Mouse (Mus musculus) MEL (cell line): ENCODE data around the gene Mmp23. TPM values are rescaled to one million over a fixed set of nuclear protein-coding genes. Genes with fewer than 3 reads are reported as not detected.

Experiments
- DNase-seq: peaks from one replicate; pipeline ENCODE4 v3.0.0; 2011; ENCODE audit warnings: low read depth, low spot score
- H3K27ac ChIP-seq: 2 replicates; pipeline ENCODE4 v1.5.1; 2012; ENCODE audit warnings: low read depth, mild to moderate bottlenecking, control low read depth, low read length, moderate library complexity; ENCODE audit not compliant: control insufficient read depth
- H3K27me3 ChIP-seq, 2 experiments: fragments of 150-350 bp in 1 of 2; sonication (generic) in 1 of 2; 2 replicates each; pipeline ENCODE4 v1.6.1; 2012; ENCODE audit warnings: low read length in 2 of 2, mild to moderate bottlenecking in 2 of 2, improper control_type of control experiment in 1 of 2, moderate library complexity in 1 of 2; ENCODE audit not compliant: insufficient read depth in 2 of 2, control insufficient read depth in 1 of 2
- H3K36me3 ChIP-seq, 2 experiments: 2 replicates each; pipeline ENCODE4 v1.6.1; 2012 to 2014; ENCODE audit warnings: low read length in 2 of 2, improper control_type of control experiment in 1 of 2, inconsistent platforms in 1 of 2, mild to moderate bottlenecking in 1 of 2; ENCODE audit not compliant: insufficient read depth in 2 of 2, control insufficient read depth in 1 of 2
- H3K4me1 ChIP-seq, 2 experiments: fragments of 150-350 bp in 1 of 2; sonication (generic) in 1 of 2; 2 replicates each; pipeline ENCODE4 v1.6.1; 2012; ENCODE audit warnings: low read length in 2 of 2, improper control_type of control experiment in 1 of 2, mild to moderate bottlenecking in 1 of 2; ENCODE audit not compliant: insufficient read depth in 2 of 2, control insufficient read depth in 1 of 2
- H3K4me3 ChIP-seq, 2 experiments: fragments of 150-350 bp in 1 of 2; sonication (generic) in 1 of 2; 2 replicates each; pipeline ENCODE4 v1.5.1; 2012; ENCODE audit warnings: low read depth in 2 of 2, low read length in 2 of 2, mild to moderate bottlenecking in 2 of 2, moderate library complexity in 2 of 2, control low read depth in 1 of 2, improper control_type of control experiment in 1 of 2; ENCODE audit not compliant: control insufficient read depth in 1 of 2, insufficient read depth in 1 of 2
- H3K79me2 ChIP-seq: 2 replicates; pipeline ENCODE4 v1.6.1; 2012; ENCODE audit warnings: mild to moderate bottlenecking, low read length, moderate library complexity; ENCODE audit not compliant: control insufficient read depth, poor library complexity, insufficient read depth
- H3K9ac ChIP-seq: 2 replicates; pipeline ENCODE4 v1.6.1; 2012; ENCODE audit warnings: low read depth, mild to moderate bottlenecking, control low read depth, low read length, moderate library complexity; ENCODE audit not compliant: control insufficient read depth, poor library complexity, severe bottlenecking
- H3K9me3 ChIP-seq: fragments of 150-350 bp; sonication (generic); replicated peaks from 2 replicates; pipeline ENCODE4 v1.6.1; 2012; ENCODE audit warnings: mild to moderate bottlenecking, low read length, improper control_type of control experiment, moderate library complexity; ENCODE audit not compliant: insufficient read depth
- BHLHE40 ChIP-seq: IDR thresholded peaks from 2 replicates; pipeline ENCODE4 v1.6.1; 2012; ENCODE audit warnings: low read depth, mild to moderate bottlenecking, inconsistent platforms, low read length, improper control_type of control experiment, borderline replicate concordance
- CHD2 ChIP-seq: IDR thresholded peaks from 2 replicates; pipeline ENCODE4 v1.6.1; 2011; ENCODE audit warnings: low read length, improper control_type of control experiment
- CTCF ChIP-seq, 3 experiments: IDR thresholded peaks in 2 of 3; conservative IDR thresholded peaks in 1 of 3; 2 replicates each; pipeline ENCODE4 v1.5.1; 2011 to 2012; ENCODE audit warnings: low read length in 3 of 3, low read depth in 2 of 3, mild to moderate bottlenecking in 2 of 3, improper control_type of control experiment in 1 of 3, inconsistent platforms in 1 of 3, mixed read lengths in 1 of 3, moderate library complexity in 1 of 3; ENCODE audit not compliant: control insufficient read depth in 1 of 3, insufficient read depth in 1 of 3, poor library complexity in 1 of 3, severe bottlenecking in 1 of 3
- E2F4 ChIP-seq: IDR thresholded peaks from 2 replicates; pipeline ENCODE4 v1.6.1; 2011; ENCODE audit warnings: low read depth, low read length, improper control_type of control experiment, borderline replicate concordance
- EP300 ChIP-seq, 2 experiments: IDR thresholded peaks; 2 replicates each; pipeline ENCODE4 v1.6.1; 2011; ENCODE audit warnings: improper control_type of control experiment in 2 of 2, low read length in 2 of 2, low read depth in 1 of 2, mild to moderate bottlenecking in 1 of 2
- GABPA ChIP-seq: IDR thresholded peaks from 2 replicates; pipeline ENCODE4 v1.6.1; 2012; ENCODE audit warnings: low read depth, mild to moderate bottlenecking, inconsistent platforms, low read length, improper control_type of control experiment, moderate library complexity
- HCFC1 ChIP-seq: IDR thresholded peaks from 2 replicates; pipeline ENCODE4 v1.6.1; 2012; ENCODE audit warnings: low read depth, mild to moderate bottlenecking, inconsistent platforms, low read length, improper control_type of control experiment, moderate library complexity
- JUND ChIP-seq: IDR thresholded peaks from 2 replicates; pipeline ENCODE4 v1.6.1; 2011; ENCODE audit warnings: low read depth, mild to moderate bottlenecking, improper control_type of control experiment, low read length
- MAZ ChIP-seq: IDR thresholded peaks from 2 replicates; pipeline ENCODE4 v1.6.1; 2012; ENCODE audit warnings: low read depth, mild to moderate bottlenecking, inconsistent platforms, low read length, improper control_type of control experiment
- MXI1 ChIP-seq: IDR thresholded peaks from 2 replicates; pipeline ENCODE4 v1.6.1; 2011; ENCODE audit warnings: mild to moderate bottlenecking, low read depth, low read length, improper control_type of control experiment
- NELFE ChIP-seq: IDR thresholded peaks from 2 replicates; pipeline ENCODE4 v1.6.1; 2011; ENCODE audit warnings: low read depth, low read length, improper control_type of control experiment
- NRF1 ChIP-seq: IDR thresholded peaks from 2 replicates; pipeline ENCODE4 v1.6.1; 2014; ENCODE audit warnings: low read depth, mild to moderate bottlenecking, inconsistent platforms, low read length, improper control_type of control experiment, moderate library complexity; ENCODE audit not compliant: poor library complexity, insufficient read depth, severe bottlenecking
- POLR2AphosphoS2 ChIP-seq: IDR thresholded peaks from 2 replicates; pipeline ENCODE4 v1.6.1; 2011; ENCODE audit warnings: low read length, improper control_type of control experiment
- RCOR1 ChIP-seq: IDR thresholded peaks from 2 replicates; pipeline ENCODE4 v1.6.1; 2012; ENCODE audit warnings: low read depth, mild to moderate bottlenecking, inconsistent platforms, low read length, improper control_type of control experiment
- TAL1 ChIP-seq: IDR thresholded peaks from 2 replicates; pipeline ENCODE4 v1.6.1; 2012; ENCODE audit warnings: mild to moderate bottlenecking, inconsistent platforms, low read length, moderate library complexity, mixed read lengths
- TCF12 ChIP-seq: IDR thresholded peaks from 2 replicates; pipeline ENCODE4 v1.6.1; 2014; ENCODE audit warnings: low read depth, mild to moderate bottlenecking, inconsistent platforms, low read length, improper control_type of control experiment, moderate library complexity
- UBTF ChIP-seq: IDR thresholded peaks from 2 replicates; pipeline ENCODE4 v1.6.1; 2012; ENCODE audit warnings: low read depth, mild to moderate bottlenecking, inconsistent platforms, low read length, improper control_type of control experiment, moderate library complexity, borderline replicate concordance; ENCODE audit not compliant: insufficient read depth
- USF2 ChIP-seq, 2 experiments: IDR thresholded peaks; 2 replicates each; pipeline ENCODE4 v1.6.1; 2011 to 2012; ENCODE audit warnings: improper control_type of control experiment in 2 of 2, low read length in 2 of 2, borderline replicate concordance in 1 of 2, inconsistent platforms in 1 of 2, low read depth in 1 of 2, mild to moderate bottlenecking in 1 of 2; ENCODE audit not compliant: insufficient read depth in 1 of 2
- polyA plus RNA-seq, 2 experiments: library from polyadenylated mRNA; stranded (reverse) in 1 of 2; unstranded in 1 of 2; fragments of >175 nt in 1 of 2; fragments of >200 nt in 1 of 2; gene quantifications; 2 replicates each; pipeline versions ENCODE4 v1.2.1 to v1.2.4; 2012; ENCODE audit warnings: low replicate concordance in 2 of 2, low read depth in 1 of 2; ENCODE audit not compliant: insufficient read length in 2 of 2, insufficient read depth in 1 of 2, missing spikeins in 1 of 2
- total RNA-seq: library from RNA; depleted of rRNA; stranded (reverse); fragments of 300-350 nt; gene quantifications from 2 replicates; pipeline ENCODE4 v1.2.3, GENCODE M21; 2012

The Mmp23 gene
- total and polyA plus RNA-seq, 3 experiments, result 1.6 to 2.4 TPM; not detected in 1

- Histone ChIP-seq H3K9me3 (no peaks in the 10 kb centered on the region), H3K27me3 (no peaks in the 10 kb centered on the region), H3K27ac (no peak overlapping the region), H3K79me2 (no peaks in the 10 kb centered on the region), H3K9ac (no peak overlapping the region), H3K4me1 (peaks cover 0 to 8% of the 10 kb centered on the region in 2 experiments; a peak in 1 of 4 replicates), H3K36me3 (no peaks in the 10 kb centered on the region; a peak in 1 of 4 replicates), H3K4me3 (no peak overlapping the region)
- no peak for TF ChIP-seq NRF1
- no peak for TF ChIP-seq E2F4
- no peak for TF ChIP-seq USF2 (IDR thresholded peaks at IDR 0.05; ENCODE audit: borderline replicate concordance in 1 of 2, insufficient read depth in 1 of 2, low read depth in 1 of 2, low read length in 2 of 2)
- TF ChIP-seq TAL1, result no peak
- TF ChIP-seq NELFE, result no peak
- no peak for TF ChIP-seq TCF12
- no peak for TF ChIP-seq HCFC1
- TF ChIP-seq UBTF, result no peak
- no peak for TF ChIP-seq MAZ
- TF ChIP-seq CHD2, result no peak
- no peak for TF ChIP-seq GABPA
- no peak for TF ChIP-seq JUND
- no peak for TF ChIP-seq BHLHE40
- TF ChIP-seq CTCF (IDR thresholded peaks at IDR 0.05 in 2 of 3, conservative IDR thresholded peaks at IDR 0.05 in 1 of 3; ENCODE audit: control insufficient read depth in 1 of 3, insufficient read depth in 1 of 3, low read depth in 2 of 3, low read length in 3 of 3, poor library complexity in 1 of 3, severe bottlenecking in 1 of 3), result no peak
- TF ChIP-seq MXI1, result no peak
- TF ChIP-seq RCOR1, result no peak
- no peak for DNase-seq
Measured at GRCm38 (mm10) chr4:155658961-155659360, 5.8 kb upstream of the Mmp23 start.

GRCm38 (mm10) chr4:155656214-155656751 is 3.1 kb upstream of the Mmp23 start:
- no peaks in the 10 kb centered on the region for H3K27me3 ChIP-seq
- no peak for TF ChIP-seq NRF1
- no peak for TF ChIP-seq MXI1
- no peak for TF ChIP-seq POLR2AphosphoS2
- no peak for TF ChIP-seq EP300 (IDR thresholded peaks at IDR 0.05; ENCODE audit: low read depth in 1 of 2, low read length in 2 of 2)
- TF ChIP-seq, all 39 proteins: peak for 0
- Histone ChIP-seq H3K4me1 (peaks cover 0 to 8% of the 10 kb centered on the region in 2 experiments; a peak in 1 of 4 replicates), H3K4me3 (no peak overlapping the region), H3K36me3 (no peaks in the 10 kb centered on the region), H3K9me3 (no peaks in the 10 kb centered on the region), H3K27ac (no peak overlapping the region), H3K9ac (no peak overlapping the region), H3K79me2 (no peaks in the 10 kb centered on the region)
- no peak for DNase-seq
